Mouse (Mus musculus) erythroblast, embryonic 14.5 days (primary cell): ENCODE data around the gene Zfp800.

ENCODE experiments used
- GATA1 ChIP-seq: IDR thresholded peaks from 2 replicates; pipeline ENCODE4 v1.6.1; 2012; ENCODE audit warnings: low read length, inconsistent platforms, mixed read lengths
- TAL1 ChIP-seq: IDR thresholded peaks from 3 replicates; pipeline ENCODE4 v1.6.1; 2012; ENCODE audit warnings: low read length, inconsistent platforms, mixed read lengths

DNA sequence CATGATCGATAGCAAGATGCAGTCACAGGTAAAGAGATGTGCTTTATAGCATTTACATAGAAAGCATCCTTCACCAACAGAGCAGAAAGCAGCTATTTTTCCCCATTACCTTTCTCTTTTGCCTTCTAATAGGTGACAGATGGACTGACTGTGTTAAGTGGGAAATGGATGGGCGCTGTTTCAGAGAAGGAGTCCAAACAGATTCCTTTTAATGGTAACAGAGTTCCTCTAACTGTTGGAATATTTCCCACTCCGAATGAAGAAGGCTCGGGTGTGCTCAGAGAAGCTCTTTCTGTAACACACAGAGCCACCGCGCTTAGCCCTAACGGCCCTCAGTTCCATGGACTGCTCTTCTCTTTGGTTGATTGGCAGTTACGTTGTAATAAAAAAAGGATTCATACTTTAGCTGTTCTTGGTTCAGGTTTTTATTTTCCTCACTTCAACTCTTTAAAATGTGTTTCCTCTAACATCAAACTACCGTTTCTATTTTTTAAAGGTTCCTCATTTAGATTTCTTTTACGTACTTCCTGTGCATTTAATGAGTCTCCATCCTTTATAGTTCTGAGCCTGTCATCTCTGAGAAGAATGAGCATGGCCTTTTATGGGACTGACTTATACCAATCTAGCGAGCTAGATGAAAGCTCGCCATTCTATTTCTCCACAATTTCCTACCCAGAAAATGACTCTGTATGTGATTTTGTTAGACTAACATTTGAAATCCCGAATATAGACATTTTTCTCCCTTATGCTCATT lies 78.8 kb downstream of the Zfp800 start:
- TF ChIP-seq GATA1 = no peak
- no peak for TF ChIP-seq TAL1
